ENCODE assay signal across 17 mouse cellular contexts in genomic region chr13:31171751-31172150, GRCm38 (mm10).
"Had no signal": no experiment of that assay in that cellular context is flagged by ENCODE, and none has a peak within 500 bp of the region (broad histone marks: within the 10 kb centered on the region; RNA-seq: fewer than 3 reads in every experiment).

No protein-coding gene starts in this region.

- H3K9me3 ChIP-seq: intestine, embryonic 15.5 days; liver, embryonic 12.5 days; liver, embryonic 15.5 days; stomach, embryonic 15.5 days had no signal

- DNase-seq: kidney, adult 11 months; kidney, postnatal 14 days; layer of hippocampus, postnatal 36 days; lung, adult 18-20 months; lung, postnatal 36 days; midbrain, embryonic 14.5 days; right cerebral cortex, postnatal 4 days; thymus, adult 2 months; thymus, postnatal 14 days; thymus, postnatal 4 days had no signal

- H3K4me3 ChIP-seq: intestine, embryonic 15.5 days; left cerebral cortex, adult 2 months; liver, embryonic 12.5 days; liver, embryonic 15.5 days; stomach, embryonic 15.5 days had no signal

- H3K27me3 ChIP-seq: intestine, embryonic 15.5 days; liver, embryonic 12.5 days; liver, embryonic 15.5 days; stomach, embryonic 15.5 days had no signal

- H3K4me2 ChIP-seq: intestine, embryonic 15.5 days; liver, embryonic 12.5 days; liver, embryonic 15.5 days; midbrain, embryonic 11.5 days; stomach, embryonic 15.5 days had no signal

- ATAC-seq: intestine, embryonic 15.5 days; liver, embryonic 12.5 days; lung, postnatal 0 days had no signal

- H3K4me1 ChIP-seq: intestine, embryonic 15.5 days; liver, embryonic 12.5 days; liver, embryonic 15.5 days; stomach, embryonic 15.5 days had no signal

- H3K27ac ChIP-seq: intestine, embryonic 15.5 days; left cerebral cortex, adult 2 months; liver, embryonic 12.5 days; liver, embryonic 15.5 days; stomach, embryonic 15.5 days had no signal

- H3K9ac ChIP-seq: intestine, embryonic 15.5 days; liver, embryonic 12.5 days; liver, embryonic 15.5 days; stomach, embryonic 15.5 days had no signal

- H3K36me3 ChIP-seq: intestine, embryonic 15.5 days; liver, embryonic 12.5 days; liver, embryonic 15.5 days; stomach, embryonic 15.5 days had no signal
